ENCODE assay signal across 18 mouse cellular contexts in the genomic region with DNA sequence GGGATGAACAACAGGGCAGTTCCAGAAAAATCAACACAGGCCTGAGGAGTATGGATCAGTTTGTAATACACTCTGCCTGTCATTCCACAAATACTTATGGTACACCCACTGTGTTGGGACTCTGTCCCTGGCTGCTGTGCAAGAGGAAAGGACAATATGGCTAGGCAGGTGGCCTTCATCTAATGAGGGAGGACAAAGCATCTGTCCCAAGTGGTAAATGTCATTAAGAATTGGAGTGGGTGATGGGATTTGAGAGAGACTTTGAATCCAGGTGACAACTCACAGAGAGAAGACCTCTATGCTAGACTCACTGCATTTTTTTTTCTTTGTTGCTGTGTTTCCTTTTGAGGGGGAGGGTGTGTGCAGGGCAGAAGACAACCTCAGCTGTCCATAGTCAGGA. TPM values are rescaled to one million over a fixed set of nuclear protein-coding genes. Genes with fewer than 3 reads are reported as not detected.
DNase-seq lines count a peak whose midpoint lies in the region; ATAC-seq and TF ChIP-seq lines count a peak whose summit lies in the region.
"Had no signal": no experiment of that assay in that cellular context is flagged by ENCODE, and none has a peak within 500 bp of the region (broad histone marks: within the 10 kb centered on the region; RNA-seq: fewer than 3 reads in every experiment).

No protein-coding gene starts in this region.

- no peak overlapping the region for H3K4me3 ChIP-seq in heart, embryonic 16.5 days (ENCODE audit: low read length)
- no peak overlapping the region for H3K4me3 ChIP-seq in midbrain, embryonic 10.5 days
- H3K4me3 ChIP-seq in midbrain, embryonic 11.5 days (ENCODE audit: low read depth, low read length), result no peak overlapping the region
- H3K4me3 ChIP-seq in limb, embryonic 10.5 days, result no peak overlapping the region
- no peak overlapping the region for H3K4me3 ChIP-seq in stomach, postnatal 0 days (ENCODE audit: low read depth, low read length)
- H3K4me3 ChIP-seq: erythroblast, embryonic 14.5 days; liver, embryonic 13.5 days; neural tube, embryonic 15.5 days had no signal

- H3K9me3 ChIP-seq in heart, embryonic 16.5 days (replicated peaks; ENCODE audit: control insufficient read depth, low read length), result no peaks in the 10 kb centered on the region
- no peaks in the 10 kb centered on the region for H3K9me3 ChIP-seq in midbrain, embryonic 10.5 days (replicated peaks)
- no peaks in the 10 kb centered on the region for H3K9me3 ChIP-seq in midbrain, embryonic 11.5 days (ENCODE audit: control insufficient read depth, low read length)
- no peaks in the 10 kb centered on the region for H3K9me3 ChIP-seq in limb, embryonic 10.5 days (replicated peaks)
- H3K9me3 ChIP-seq in stomach, postnatal 0 days (ENCODE audit: control insufficient read depth, low read length), result no peaks in the 10 kb centered on the region
- H3K9me3 ChIP-seq: G1E; liver, embryonic 13.5 days; neural tube, embryonic 15.5 days had no signal

- H3K27ac ChIP-seq in heart, embryonic 16.5 days (ENCODE audit: low read length), result peak overlapping the region; percentile 18; the same call in 1 of the 2 replicates
- H3K27ac ChIP-seq in midbrain, embryonic 10.5 days (replicated peaks), result peak overlapping the region; percentile 77; the same call in 1 of the 2 replicates
- no peak overlapping the region for H3K27ac ChIP-seq in midbrain, embryonic 11.5 days (ENCODE audit: low read depth, low read length)
- H3K27ac ChIP-seq in limb, embryonic 10.5 days, result 0 out of 2 replicates have a peak overlapping the region, but pooled peaks have one; percentile 7
- H3K27ac ChIP-seq in stomach, postnatal 0 days (replicated peaks), result 0 out of 2 replicates have a peak overlapping the region, but pooled peaks have one; percentile 24
- H3K27ac ChIP-seq: liver, embryonic 13.5 days; macrophage; neural tube, embryonic 15.5 days had no signal

- no peaks in the 10 kb centered on the region for H3K27me3 ChIP-seq in heart, embryonic 16.5 days (ENCODE audit: control insufficient read depth, insufficient read depth, low read length)
- peaks cover 22% of the 10 kb centered on the region; the same call in 1 of the 2 replicates for H3K27me3 ChIP-seq in midbrain, embryonic 10.5 days (ENCODE audit: low read depth, poor library complexity, severe bottlenecking)
- H3K27me3 ChIP-seq in midbrain, embryonic 11.5 days (ENCODE audit: control insufficient read depth, insufficient read depth, low read length), result no peaks in the 10 kb centered on the region
- no peaks in the 10 kb centered on the region for H3K27me3 ChIP-seq in limb, embryonic 10.5 days (ENCODE audit: low read depth, poor library complexity, severe bottlenecking)
- no peaks in the 10 kb centered on the region for H3K27me3 ChIP-seq in stomach, postnatal 0 days (ENCODE audit: control insufficient read depth, insufficient read depth, low read length)
- H3K27me3 ChIP-seq: liver, embryonic 13.5 days; neural tube, embryonic 15.5 days had no signal

- no peak for ATAC-seq in heart, embryonic 16.5 days (replicated peaks; ENCODE audit: extremely low read depth, insufficient read depth, low FRiP score)
- ATAC-seq in midbrain, embryonic 11.5 days (ENCODE audit: low FRiP score), result no peak
- ATAC-seq in stomach, postnatal 0 days (ENCODE audit: low FRiP score, low TSS enrichment), result no peak
- no peak for ATAC-seq in cerebellum, adult (ENCODE audit: insufficient number of reproducible peaks, low FRiP score, low TSS enrichment)

- no peak overlapping the region for H3K4me2 ChIP-seq in heart, embryonic 16.5 days (ENCODE audit: low read depth, low read length)
- no peak overlapping the region for H3K4me2 ChIP-seq in midbrain, embryonic 11.5 days
- H3K4me2 ChIP-seq in stomach, postnatal 0 days (replicated peaks; ENCODE audit: low read depth), result no peak overlapping the region
- H3K4me2 ChIP-seq: liver, embryonic 13.5 days; neural tube, embryonic 15.5 days had no signal

- H3K9ac ChIP-seq in heart, embryonic 16.5 days (ENCODE audit: low read length), result no peak overlapping the region
- no peak overlapping the region for H3K9ac ChIP-seq in midbrain, embryonic 11.5 days (ENCODE audit: low read length)
- H3K9ac ChIP-seq in stomach, postnatal 0 days (ENCODE audit: low read length), result no peak overlapping the region
- H3K9ac ChIP-seq: liver, embryonic 13.5 days; neural tube, embryonic 15.5 days had no signal

- DNase-seq in heart, adult 8-10 months (ENCODE audit: low spot score), result no peak
- no peak for DNase-seq in midbrain, embryonic 10.5 days (ENCODE audit: low spot score)
- DNase-seq in midbrain, embryonic 11.5 days (ENCODE audit: low spot score, missing footprints), result no peak
- no peak for DNase-seq in limb, embryonic 10.5 days (ENCODE audit: low spot score)
- no peak for DNase-seq in stomach, postnatal 0 days (ENCODE audit: low spot score)
- no peak for DNase-seq in cerebellum, adult 9-10 months
- DNase-seq: adrenal gland, postnatal 36 days; cerebellum, adult 11 months; heart, adult 11 months; heart, postnatal 36 days; liver, embryonic 13.5 days; thymus, adult 18-20 months had no signal

- TF ChIP-seq CTCF in stomach, postnatal 0 days (IDR thresholded peaks at IDR 0.05; ENCODE audit: low read depth), result no peak

- peaks cover 30% of the 10 kb centered on the region for H3K4me1 ChIP-seq in heart, embryonic 16.5 days (ENCODE audit: control insufficient read depth, insufficient read depth, low read length)
- H3K4me1 ChIP-seq in midbrain, embryonic 10.5 days, result peaks cover 69% of the 10 kb centered on the region
- H3K4me1 ChIP-seq in midbrain, embryonic 11.5 days (ENCODE audit: control insufficient read depth, insufficient read depth, low read length), result peaks cover 37% of the 10 kb centered on the region
- H3K4me1 ChIP-seq in limb, embryonic 10.5 days, result peaks cover 55% of the 10 kb centered on the region
- H3K4me1 ChIP-seq in stomach, postnatal 0 days (replicated peaks; ENCODE audit: control insufficient read depth, insufficient read depth), result peaks cover 11% of the 10 kb centered on the region

- no peaks in the 10 kb centered on the region for H3K36me3 ChIP-seq in heart, embryonic 16.5 days (ENCODE audit: control insufficient read depth, insufficient read depth)
- no peaks in the 10 kb centered on the region for H3K36me3 ChIP-seq in midbrain, embryonic 10.5 days
- H3K36me3 ChIP-seq in midbrain, embryonic 11.5 days (ENCODE audit: control insufficient read depth, insufficient read depth, low read length), result no peaks in the 10 kb centered on the region
- H3K36me3 ChIP-seq in limb, embryonic 10.5 days, result no peaks in the 10 kb centered on the region; the same call in 1 of the 2 replicates
- no peaks in the 10 kb centered on the region for H3K36me3 ChIP-seq in stomach, postnatal 0 days (ENCODE audit: control insufficient read depth, insufficient read depth, low read length)
- H3K36me3 ChIP-seq: G1E; liver, embryonic 13.5 days; neural tube, embryonic 15.5 days had no signal

- no peak for TF ChIP-seq EP300 in stomach, postnatal 0 days (optimal IDR thresholded peaks at IDR 0.05)

RNA-seq across cellular contexts. Expression of gene Tgoln1, which starts 57.0 kb away (rescaled TPM):
- 25.3 and 26.2 TPM in 2 replicates for polyA plus RNA-seq in heart, embryonic 16.5 days (2015; fragmentation: Nextera tagmentation; extraction: Ambion mirVana)
- 10 to 100 TPM; 63.6 to 67.4 (median 65.5) TPM for total RNA-seq in heart, adult 8-10 months (2022)
- 33.3 and 35.4 TPM in 2 replicates for polyA plus RNA-seq in midbrain, embryonic 10.5 days (2016; fragmentation: Nextera tagmentation; extraction: Ambion mirVana)
- polyA plus RNA-seq in midbrain, embryonic 11.5 days (2014; fragmentation: Nextera tagmentation; extraction: Ambion mirVana), result 48.7 and 48.9 TPM in 2 replicates
- polyA plus RNA-seq in limb, embryonic 10.5 days (2016; fragmentation: Nextera tagmentation; extraction: Ambion mirVana), result 22.2 and 24.5 TPM in 2 replicates
- polyA plus RNA-seq in stomach, postnatal 0 days (2015; fragmentation: Nextera tagmentation; extraction: Ambion mirVana), result 37.2 and 37.7 TPM in 2 replicates
